Mouse (Mus musculus) embryonic fibroblast, embryonic 13.5 days (primary cell): ENCODE results near the gene Adgrd1.

Source experiments
- CTCF ChIP-seq: IDR thresholded peaks from 2 replicates; pipeline ENCODE4 v1.5.1; 2011; ENCODE audit warnings: mild to moderate bottlenecking, control low read depth, low read length, moderate library complexity, borderline replicate concordance; ENCODE audit not compliant: insufficient read depth
- POLR2A ChIP-seq: IDR thresholded peaks from 2 replicates; pipeline ENCODE4 v1.6.1; 2011; ENCODE audit warnings: low read depth, mild to moderate bottlenecking, control low read depth, low read length, moderate library complexity

DNA sequence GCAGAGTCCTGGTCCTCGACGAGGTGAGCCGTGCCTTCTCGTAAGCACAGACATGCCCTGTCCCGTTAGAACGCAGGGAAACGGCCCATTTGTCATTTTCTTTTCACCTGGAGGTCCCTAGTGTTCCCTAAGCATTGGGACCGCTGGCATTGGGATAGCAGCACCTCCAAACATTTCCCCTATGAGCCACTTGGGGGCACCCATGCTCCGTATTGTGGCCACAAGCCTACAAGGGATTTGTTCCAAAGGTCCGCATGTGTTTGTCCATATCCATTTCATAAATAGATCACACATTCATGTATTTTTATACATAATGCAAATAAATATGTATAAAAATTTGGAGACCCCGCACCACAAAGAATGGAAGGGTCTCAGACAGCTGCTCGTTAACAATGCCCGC, 35.0 kb upstream of the Adgrd1 start:
- TF ChIP-seq CTCF (0 out of 2 replicates have a peak, but pooled peaks have one; percentile 16), POLR2A (no peak)
